Mouse (Mus musculus): ENCODE results near the gene Acsbg2. TPM values are rescaled to one million over a fixed set of nuclear protein-coding genes. Genes with fewer than 3 reads are reported as not detected.

The Acsbg2 gene
- polyA plus RNA-seq, 1 experiment = 0.74 TPM

GRCm38 (mm10) chr17:56823352-56823751, 50.9 kb downstream of the Acsbg2 start:
- DNase-seq (ENCODE audit: low read depth) = no peak

GRCm38 (mm10) chr17:56822380-56822779, 51.9 kb downstream of the Acsbg2 start:
- DNase-seq (ENCODE audit: low read depth) = no peak

- DNase-seq (ENCODE audit: low read depth) = no peak
Observed at GRCm38 (mm10) chr17:56819694-56820111, 54.5 kb downstream of the Acsbg2 start.

- no peak for DNase-seq (ENCODE audit: low read depth)
Observed at GRCm38 (mm10) chr17:56819032-56819545, 55.2 kb downstream of the Acsbg2 start.

- no peak for DNase-seq (ENCODE audit: low read depth)
Observed at GRCm38 (mm10) chr17:56818067-56818636, 56.1 kb downstream of the Acsbg2 start.

- no peak for DNase-seq (ENCODE audit: low read depth)
Observed at GRCm38 (mm10) chr17:56815057-56815345, 59.2 kb downstream of the Acsbg2 start.

GRCm38 (mm10) chr17:56814316-56815056, 59.8 kb downstream of the Acsbg2 start:
- DNase-seq (ENCODE audit: low read depth) = no peak

GRCm38 (mm10) chr17:56810245-56810644, 64.0 kb downstream of the Acsbg2 start:
- DNase-seq (ENCODE audit: low read depth) = no peak

GRCm38 (mm10) chr17:56808518-56808917, 65.7 kb downstream of the Acsbg2 start:
- no peak for DNase-seq (ENCODE audit: low read depth)

GRCm38 (mm10) chr17:56805784-56806183, 68.5 kb downstream of the Acsbg2 start:
- DNase-seq (ENCODE audit: low read depth) = no peak

- no peak for DNase-seq (ENCODE audit: low read depth)
Observed at GRCm38 (mm10) chr17:56804952-56805351, 69.3 kb downstream of the Acsbg2 start.

GRCm38 (mm10) chr17:56802065-56802464, 72.2 kb downstream of the Acsbg2 start:
- no peak for DNase-seq (ENCODE audit: low read depth)

GRCm38 (mm10) chr17:56799276-56799675, 75.0 kb downstream of the Acsbg2 start:
- DNase-seq (ENCODE audit: low read depth) = no peak

GRCm38 (mm10) chr17:56793614-56794319, 80.5 kb downstream of the Acsbg2 start:
- no peak for DNase-seq (ENCODE audit: low read depth)

Other genes with a start within 250 kb of the Acsbg2 start
- gene Lonp1, start 247.6 kb downstream of the Acsbg2 start, polyA plus RNA-seq (2012; rRNA removed) = 70.3 and 78.0 TPM in 2 replicates
- 1.2 and 1.8 TPM in 2 replicates for gene Catsperd, start 246.3 kb downstream of the Acsbg2 start, polyA plus RNA-seq (2012; rRNA removed)
- gene Ranbp3, start 201.2 kb downstream of the Acsbg2 start, polyA plus RNA-seq (2012; rRNA removed) = 63.4 and 68.3 TPM in 2 replicates
- gene Ndufa11, start 156.7 kb downstream of the Acsbg2 start, polyA plus RNA-seq (2012; rRNA removed) = 512 and 651 TPM in 2 replicates
- 41.8 and 58.2 TPM in 2 replicates for gene Vmac, start 156.4 kb downstream of the Acsbg2 start, polyA plus RNA-seq (2012; rRNA removed)
- gene Nrtn, start 116.9 kb downstream of the Acsbg2 start, polyA plus RNA-seq (2012; rRNA removed) = 17.9 and 22.6 TPM in 2 replicates
- gene Dus3l, start 109.7 kb downstream of the Acsbg2 start, polyA plus RNA-seq (2012; rRNA removed) = 48.3 and 52.0 TPM in 2 replicates
- gene Prr22, start 104.2 kb downstream of the Acsbg2 start, polyA plus RNA-seq (2012; rRNA removed) = 1.1 and 1.2 TPM in 2 replicates
- gene Rfx2, start 43.4 kb downstream of the Acsbg2 start, polyA plus RNA-seq (2012; rRNA removed) = 11.2 and 13.1 TPM in 2 replicates
- gene 1700061G19Rik, start 1.0 kb upstream of the Acsbg2 start, polyA plus RNA-seq (2012; rRNA removed) = 0.23 and 0.38 TPM in 2 replicates
- gene Mllt1, start 61.0 kb upstream of the Acsbg2 start, polyA plus RNA-seq (2012; rRNA removed) = 33.6 and 36.4 TPM in 2 replicates
- not detected in 2 replicates for gene Acer1, start 107.7 kb upstream of the Acsbg2 start, polyA plus RNA-seq (2012; rRNA removed)
- gene Clpp, start 115.9 kb upstream of the Acsbg2 start, polyA plus RNA-seq (2012; rRNA removed) = 171 and 183 TPM in 2 replicates
- gene Alkbh7, start 122.9 kb upstream of the Acsbg2 start, polyA plus RNA-seq (2012; rRNA removed) = 32.3 and 38.3 TPM in 2 replicates
- not detected in 2 replicates for gene Pspn, start 125.6 kb upstream of the Acsbg2 start, polyA plus RNA-seq (2012; rRNA removed)
- 32.5 and 37.8 TPM in 2 replicates for gene Gtf2f1, start 136.8 kb upstream of the Acsbg2 start, polyA plus RNA-seq (2012; rRNA removed)
- 0.20 and 0.47 TPM in 2 replicates for gene Gm17949, start 137.0 kb upstream of the Acsbg2 start, polyA plus RNA-seq (2012; rRNA removed)
- gene Khsrp, start 157.1 kb upstream of the Acsbg2 start, polyA plus RNA-seq (2012; rRNA removed) = 44.9 and 61.6 TPM in 2 replicates
- gene Slc25a41, start 167.2 kb upstream of the Acsbg2 start, polyA plus RNA-seq (2012; rRNA removed) = 0.12 and 0.29 TPM in 2 replicates
- gene Crb3, start 184.7 kb upstream of the Acsbg2 start, polyA plus RNA-seq (2012; rRNA removed) = 38.7 and 47.6 TPM in 2 replicates
- gene Slc25a23, start 185.4 kb upstream of the Acsbg2 start, polyA plus RNA-seq (2012; rRNA removed) = 49.0 and 61.9 TPM in 2 replicates
- gene Dennd1c, start 204.1 kb upstream of the Acsbg2 start, polyA plus RNA-seq (2012; rRNA removed) = 5.0 and 5.4 TPM in 2 replicates
- 2.5 and 4.3 TPM in 2 replicates for gene Tubb4a, start 213.3 kb upstream of the Acsbg2 start, polyA plus RNA-seq (2012; rRNA removed)
- gene Tnfsf9, start 230.9 kb upstream of the Acsbg2 start, polyA plus RNA-seq (2012; rRNA removed) = 0.55 and 0.58 TPM in 2 replicates